Mouse (Mus musculus) layer of hippocampus, adult 9-11 months (tissue): ENCODE measurements at regions not wholly inside any gene's neighbourhood (a gene's known extent, or its start where the extent isn't known, plus 50 kb on each side); places are given as distances from the start of the nearest gene placed in this dataset.
A peak's percentile ranks its signal among the peaks of the same experiment; 100 is the strongest.

Source experiments
- DNase-seq: peaks from one replicate; pipeline ENCODE4 v3.0.0; 2022

DNA sequence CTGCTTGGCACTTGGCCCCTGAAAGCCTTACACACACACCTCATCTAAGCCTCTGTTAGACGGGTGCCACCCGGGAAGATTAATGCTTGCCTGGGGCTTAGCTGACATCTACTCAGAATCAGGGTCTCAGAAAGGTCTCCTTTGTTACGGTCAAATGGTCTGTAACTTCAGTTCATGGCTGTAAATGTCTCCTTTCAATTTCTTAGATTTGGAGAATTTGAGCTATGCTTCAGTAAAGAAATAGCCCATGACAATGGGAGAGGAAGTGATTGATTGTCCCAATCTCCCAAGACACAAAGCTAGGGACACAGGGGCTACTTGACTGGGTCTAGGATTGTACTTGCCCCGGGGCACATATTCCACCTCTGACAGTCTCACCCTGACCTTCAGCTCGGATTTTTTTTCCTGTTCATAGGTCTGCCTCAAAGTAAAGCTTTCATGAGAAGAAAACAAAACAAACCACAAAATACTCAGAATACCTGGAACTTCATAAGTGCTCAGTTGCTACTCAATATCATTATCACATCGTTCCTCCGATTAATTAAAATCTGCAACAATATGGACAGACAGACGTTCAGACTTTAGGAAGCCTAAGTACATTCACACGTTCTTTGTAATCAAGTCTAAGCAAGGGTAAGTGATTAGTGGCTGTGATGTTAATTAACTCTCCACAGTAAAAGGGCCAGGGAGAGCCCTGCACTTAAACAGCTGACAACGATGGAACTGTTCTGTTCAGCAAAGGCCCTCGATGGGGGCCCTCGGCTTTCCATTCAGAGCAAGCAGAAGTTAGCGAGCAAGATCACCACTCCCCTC, 132.9 kb upstream of the Slco3a1 start:
- DNase-seq = no peak

- no peak for DNase-seq
Observed at GRCm38 (mm10) chr7:74683979-74684378, 129.4 kb upstream of the Slco3a1 start.

DNA sequence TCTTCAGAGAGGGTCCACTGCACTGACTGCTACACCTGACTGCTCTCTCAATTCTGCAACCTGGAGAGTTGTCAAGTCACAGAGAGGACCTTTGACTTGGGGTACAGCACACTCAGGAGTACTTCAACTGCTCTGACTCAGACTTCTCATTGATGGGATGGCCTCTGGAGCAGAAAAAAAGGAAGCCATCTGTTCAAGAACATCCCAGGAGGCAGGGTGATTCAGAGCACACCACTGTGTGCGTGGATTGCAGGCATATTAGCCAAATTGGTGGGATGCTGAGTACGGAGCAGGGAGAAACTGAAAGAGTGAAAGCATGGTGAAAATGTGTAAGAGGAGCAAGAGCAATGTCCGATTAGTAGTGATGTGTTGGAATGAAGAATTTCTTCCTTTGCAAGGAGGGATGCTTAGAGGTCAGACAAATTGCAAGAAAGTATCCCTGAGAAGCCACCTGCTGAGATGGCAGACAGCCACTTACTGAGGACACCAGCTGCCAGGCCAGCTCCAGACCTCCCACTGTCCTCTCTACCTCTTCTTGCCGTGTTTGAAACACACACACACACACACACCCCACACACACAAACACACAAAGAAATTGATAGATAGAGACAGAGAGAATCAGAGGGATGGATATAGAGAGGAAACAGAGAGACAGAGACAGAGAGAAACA, 119.2 kb upstream of the Slco3a1 start:
- no peak for DNase-seq

GRCm38 (mm10) chr7:74669110-74669509, 114.5 kb upstream of the Slco3a1 start:
- no peak for DNase-seq

- DNase-seq = peak; percentile 80
Observed at GRCm38 (mm10) chr7:74667106-74667505, 112.5 kb upstream of the Slco3a1 start.

- DNase-seq = no peak
Observed at GRCm38 (mm10) chr7:74663820-74664219, 109.2 kb upstream of the Slco3a1 start.

- no peak for DNase-seq
Observed at GRCm38 (mm10) chr7:74647310-74647709, 92.7 kb upstream of the Slco3a1 start.

DNA sequence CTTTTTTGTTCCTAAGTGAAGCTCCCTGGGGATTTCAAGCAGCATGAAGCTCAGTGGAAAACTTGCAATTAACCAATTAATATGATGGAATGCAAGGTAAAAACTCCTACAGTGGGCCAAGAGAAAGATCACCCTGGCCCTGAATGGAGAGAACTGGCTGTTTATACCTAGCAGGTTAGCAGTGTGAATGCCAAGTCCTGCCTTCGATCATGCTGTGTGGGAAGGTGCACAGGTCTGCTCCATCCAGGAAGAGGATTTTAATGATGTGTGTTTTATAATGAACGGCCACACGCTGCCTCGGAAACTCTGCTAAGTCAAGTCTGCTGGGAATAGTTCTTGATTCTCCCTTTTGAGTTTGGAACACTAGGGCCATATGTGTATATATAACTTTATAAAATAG, 85.6 kb upstream of the Slco3a1 start:
- DNase-seq = no peak

DNA sequence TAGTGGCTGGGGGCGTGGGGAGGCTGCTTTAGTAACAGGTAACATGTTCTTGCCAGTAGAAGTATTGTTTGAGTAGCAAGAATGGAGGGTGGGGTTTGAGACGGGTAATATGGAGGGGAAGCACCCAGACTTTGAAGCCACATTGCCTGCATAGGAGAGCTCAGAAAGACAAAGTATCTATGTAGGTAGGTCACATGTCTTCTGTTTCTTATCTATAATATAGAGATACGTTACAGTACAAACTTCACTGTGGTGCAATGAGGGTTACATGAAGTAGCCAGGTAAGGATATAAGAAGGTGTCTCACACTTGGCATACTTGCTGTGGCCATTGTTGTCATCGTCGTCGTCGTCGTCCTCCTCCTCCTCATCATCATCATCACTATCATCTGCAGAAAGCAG, 77.6 kb upstream of the Slco3a1 start:
- no peak for DNase-seq

- no peak for DNase-seq
Observed at GRCm38 (mm10) chr7:74628799-74629468, 74.4 kb upstream of the Slco3a1 start.
